Comparison of ENCODE assay signal across 25 mouse cellular contexts in the genomic region with DNA sequence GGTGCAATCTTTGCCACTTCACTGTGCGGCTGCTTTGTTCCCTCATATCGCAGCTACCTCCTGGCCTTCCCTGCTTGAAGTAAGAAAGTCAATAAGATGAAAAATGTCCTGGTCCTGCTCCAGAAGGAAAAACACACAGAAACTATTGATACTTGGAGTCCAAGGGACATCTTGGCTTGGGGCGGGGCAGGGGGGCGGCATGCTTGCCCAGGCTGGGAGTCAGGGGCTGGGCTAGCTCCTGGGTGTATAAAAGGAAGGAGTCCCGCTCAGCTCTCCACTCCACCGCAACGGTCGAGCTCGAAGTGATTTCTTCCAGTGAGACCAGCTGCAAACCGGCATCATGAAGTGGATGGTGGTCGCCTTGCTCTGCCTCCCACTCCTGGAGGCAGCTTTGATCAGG. TPM values are rescaled to one million over a fixed set of nuclear protein-coding genes. Genes with fewer than 3 reads are reported as not detected.
"Had no signal": no experiment of that assay in that cellular context is flagged by ENCODE, and none has a peak within 500 bp of the region (broad histone marks: within the 10 kb centered on the region; RNA-seq: fewer than 3 reads in every experiment).

A gene (plus strand): TSS at position 277 of the 400 bp plus-strand sequence.

- DNase-seq: kidney, adult 8-10 months; kidney, postnatal 10 days; kidney, postnatal 36 days; liver, embryonic 13.5 days; lung, embryonic 14.5 days; retina, postnatal 1 day; right cerebral cortex, postnatal 25 days; thymus, adult 2 months; thymus, postnatal 14 days; thymus, postnatal 4 days had no signal

- H3K9me3 ChIP-seq: kidney, embryonic 15.5 days; liver, embryonic 13.5 days; midbrain, embryonic 12.5 days; midbrain, embryonic 15.5 days; neural tube, embryonic 13.5 days had no signal

- H3K4me3 ChIP-seq: kidney, embryonic 15.5 days; liver, embryonic 13.5 days; midbrain, embryonic 12.5 days; midbrain, embryonic 15.5 days; myocyte; neural tube, embryonic 13.5 days had no signal

- H3K27ac ChIP-seq: kidney, embryonic 15.5 days; liver, embryonic 13.5 days; midbrain, embryonic 12.5 days; midbrain, embryonic 15.5 days; neural tube, embryonic 13.5 days had no signal

- H3K4me2 ChIP-seq: kidney, embryonic 15.5 days; liver, embryonic 13.5 days; lung, embryonic 14.5 days; midbrain, embryonic 12.5 days; midbrain, embryonic 15.5 days; neural tube, embryonic 13.5 days had no signal

- H3K36me3 ChIP-seq: kidney, embryonic 15.5 days; liver, embryonic 13.5 days; midbrain, embryonic 12.5 days; midbrain, embryonic 15.5 days; neural tube, embryonic 13.5 days had no signal

- ATAC-seq: intestine, postnatal 0 days; midbrain, embryonic 15.5 days had no signal

- H3K9ac ChIP-seq: kidney, embryonic 15.5 days; liver, embryonic 13.5 days; lung, embryonic 14.5 days; midbrain, embryonic 12.5 days; midbrain, embryonic 15.5 days; neural tube, embryonic 13.5 days had no signal

- H3K4me1 ChIP-seq: liver, embryonic 13.5 days; midbrain, embryonic 12.5 days; midbrain, embryonic 15.5 days; neural tube, embryonic 13.5 days had no signal

- H3K27me3 ChIP-seq: kidney, embryonic 15.5 days; midbrain, embryonic 12.5 days; midbrain, embryonic 15.5 days; neural tube, embryonic 13.5 days had no signal

RNA-seq across cellular contexts. Expression of the gene that starts here (rescaled TPM):
- total RNA-seq: layer of hippocampus, adult 18-20 months; layer of hippocampus, postnatal 25 days; left cerebral cortex, adult 18-20 months; left cerebral cortex, postnatal 25 days; liver, adult 2 months; megakaryocyte progenitor cell, adult 5-6 weeks; neutrophil, adult 5-6 weeks had no signal
- polyA plus RNA-seq: limb, embryonic 11.5 days; liver, embryonic 13.5 days; liver, embryonic 16.5 days; midbrain, embryonic 12.5 days; midbrain, embryonic 15.5 days; myocyte; neural tube, embryonic 13.5 days had no signal
